Mouse (Mus musculus): ENCODE results near the gene Stxbp3.

Gene Stxbp3

GRCm38 (mm10) chr3:108797723-108798122 is 42.6 kb downstream of the Stxbp3 start:
- peak; percentile 9 to 18 for DNase-seq (ENCODE audit: low read depth in 1 of 2, low spot score in 2 of 2)

DNA sequence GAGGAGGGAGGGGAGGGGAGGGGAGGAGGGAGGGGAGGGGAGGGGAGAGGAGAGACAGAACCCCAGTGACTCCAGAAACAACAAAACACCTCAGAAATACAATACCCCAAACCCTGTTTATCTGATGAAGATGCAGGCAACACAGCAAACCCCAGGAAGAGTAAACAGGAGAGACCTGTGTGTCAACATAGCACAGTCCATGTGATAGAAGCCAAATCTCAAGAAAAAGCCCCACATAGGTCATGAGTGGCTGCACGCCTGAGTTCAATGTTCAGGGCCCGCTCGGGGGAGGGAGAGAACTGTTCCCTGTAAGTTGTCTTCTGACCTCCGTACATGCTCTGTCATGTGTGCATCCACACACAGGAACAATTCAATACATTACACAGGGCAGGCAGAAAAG is 43.9 kb downstream of the Stxbp3 start:
- no peak for DNase-seq (ENCODE audit: low read depth in 1 of 2, low spot score in 2 of 2)

DNA sequence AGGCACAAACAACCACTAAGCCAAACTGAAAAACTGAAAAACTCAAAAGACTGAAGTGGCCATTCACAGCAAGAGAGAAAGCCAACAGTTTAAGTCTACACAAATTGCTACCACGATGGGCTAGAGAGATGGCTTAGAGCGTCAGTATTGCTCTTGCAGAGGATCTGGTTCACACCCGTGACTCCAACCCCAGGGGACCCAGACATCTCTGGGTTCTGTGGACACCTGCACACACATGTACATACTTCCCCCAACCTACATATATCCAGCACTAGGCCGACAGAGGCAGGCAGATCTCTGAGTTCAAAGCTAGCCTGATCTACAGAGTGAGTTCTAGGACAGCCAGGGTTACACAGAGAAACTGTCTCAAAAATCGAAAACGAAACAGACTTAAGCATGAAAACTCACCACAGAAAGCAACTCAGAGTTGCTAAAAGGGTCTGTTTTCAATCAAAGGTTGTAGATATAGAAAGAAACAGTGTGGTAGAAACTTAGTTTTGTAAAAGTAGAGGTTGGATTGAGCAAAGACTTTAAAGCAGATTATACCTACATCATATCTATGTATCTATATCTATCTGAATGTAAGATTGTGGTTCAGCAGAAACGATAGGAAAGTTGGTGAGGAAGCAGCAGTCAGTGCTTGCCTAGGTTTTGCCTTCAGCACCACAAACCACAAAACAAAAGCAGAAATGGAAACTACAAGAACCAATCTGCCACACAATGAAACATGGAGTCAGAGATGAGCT is 44.6 kb downstream of the Stxbp3 start:
- no peak for DNase-seq (ENCODE audit: low read depth in 1 of 2, low spot score in 2 of 2)

DNA sequence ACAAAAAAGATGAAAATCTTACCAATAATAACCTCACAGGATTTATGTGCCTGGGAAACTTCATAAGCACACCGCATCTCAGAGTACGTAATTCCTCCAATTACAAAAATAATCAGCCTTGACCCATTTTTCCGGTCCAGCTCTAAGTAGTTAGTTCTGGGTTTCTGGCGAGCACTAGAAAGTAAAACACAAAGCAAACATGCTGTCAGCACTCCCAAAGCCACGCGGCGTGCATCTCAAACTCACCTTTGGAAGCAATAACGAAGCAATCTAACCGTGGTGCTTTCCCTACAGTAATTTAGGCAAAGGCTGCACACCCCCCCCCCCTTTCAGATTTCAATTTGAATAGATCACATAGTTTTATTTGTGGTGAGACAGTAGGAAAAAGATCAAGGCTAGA is 45.5 kb downstream of the Stxbp3 start:
- no peak for DNase-seq (ENCODE audit: low read depth in 1 of 2, low spot score in 2 of 2)

DNA sequence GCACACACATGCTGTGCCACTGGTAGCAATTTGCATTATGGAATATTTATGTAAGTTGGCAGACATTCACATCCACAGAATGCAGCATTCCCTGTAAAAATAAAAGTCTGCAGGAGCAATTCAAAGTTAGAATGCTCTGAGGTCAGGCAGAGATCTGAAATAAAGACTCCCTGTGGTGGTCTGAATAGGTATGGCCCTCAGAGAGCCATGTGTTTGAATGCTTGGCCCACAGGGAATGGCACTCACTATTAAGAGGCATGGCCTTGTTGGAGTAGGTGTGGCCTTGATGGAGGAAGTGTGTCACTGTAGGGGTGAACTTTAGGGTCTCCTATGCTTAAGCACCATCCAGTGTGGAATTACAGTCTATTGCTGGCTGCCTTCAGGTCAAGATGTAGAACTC is 47.9 kb downstream of the Stxbp3 start:
- DNase-seq (ENCODE audit: low read depth in 1 of 2, low spot score in 2 of 2): no peak

- DNase-seq (ENCODE audit: low read depth in 1 of 2, low spot score in 2 of 2): no peak
These were observed 49.1 kb downstream of the Stxbp3 start for GRCm38 (mm10) chr3:108791054-108791706.

- no peak for DNase-seq (ENCODE audit: low read depth in 1 of 2, low spot score in 2 of 2)
These were observed 49.8 kb downstream of the Stxbp3 start for GRCm38 (mm10) chr3:108790499-108790898.

DNA sequence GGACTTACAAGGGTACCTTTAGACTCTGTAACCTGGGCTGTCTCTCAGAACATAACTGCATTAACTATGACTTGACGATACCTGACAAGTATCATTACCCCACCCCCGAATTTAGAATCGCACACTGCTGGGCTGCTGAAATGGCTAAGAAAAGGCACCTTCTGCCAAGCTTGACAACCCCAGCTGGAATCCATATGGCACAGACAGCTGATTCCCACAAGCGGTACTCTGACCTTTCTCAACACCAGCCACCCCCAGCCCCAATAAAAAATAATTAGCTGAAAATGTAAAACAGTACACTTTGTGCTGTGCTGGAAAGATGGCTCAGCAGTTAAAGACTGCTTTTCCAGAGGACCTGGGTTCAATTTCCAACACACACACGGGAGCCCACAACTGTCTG is 51.0 kb downstream of the Stxbp3 start:
- no peak for DNase-seq (ENCODE audit: low read depth in 1 of 2, low spot score in 2 of 2)

DNA sequence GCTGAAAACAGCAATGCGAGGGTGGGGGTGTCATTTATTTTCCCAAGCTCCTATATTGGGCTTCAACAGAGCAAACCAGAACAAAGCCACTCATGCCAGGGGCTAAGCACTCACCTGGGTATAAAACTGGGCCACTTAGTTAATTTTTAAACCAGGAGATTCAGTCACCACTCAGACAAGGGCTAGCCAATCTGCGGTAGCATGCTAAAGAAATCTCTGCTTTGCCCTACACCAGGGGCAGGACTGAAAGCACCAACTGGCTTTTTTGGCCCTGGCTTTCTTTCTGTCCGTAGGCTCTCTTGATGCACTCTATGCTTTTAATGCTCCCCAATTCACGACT is 51.9 kb downstream of the Stxbp3 start:
- DNase-seq (ENCODE audit: low read depth in 1 of 2, low spot score in 2 of 2): no peak

- no peak for DNase-seq (ENCODE audit: low read depth in 1 of 2, low spot score in 2 of 2)
These were observed 52.4 kb downstream of the Stxbp3 start for GRCm38 (mm10) chr3:108787754-108788454.

DNA sequence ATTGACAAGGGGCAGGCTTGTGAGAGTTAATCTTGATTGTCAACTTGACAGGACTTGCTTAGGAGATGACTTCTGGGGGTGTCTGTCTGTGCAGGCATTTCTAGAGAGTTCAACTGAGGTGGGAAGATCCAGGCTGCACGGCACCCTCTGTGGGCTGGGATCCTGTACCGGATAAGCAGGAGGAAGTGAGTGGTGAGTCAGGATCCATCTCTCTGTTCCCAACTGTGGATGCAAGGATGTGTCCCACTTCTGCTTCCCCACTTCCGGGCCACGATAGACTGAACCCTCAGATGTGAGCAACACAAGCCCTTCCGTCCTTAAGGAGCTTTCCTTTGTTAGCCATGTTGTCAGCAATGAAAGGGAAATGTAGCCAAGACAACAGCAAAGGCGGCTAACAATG is 53.8 kb downstream of the Stxbp3 start:
- no peak for DNase-seq (ENCODE audit: low read depth in 1 of 2, low spot score in 2 of 2)

- no peak for DNase-seq (ENCODE audit: low read depth in 1 of 2, low spot score in 2 of 2)
These were observed 57.9 kb downstream of the Stxbp3 start for GRCm38 (mm10) chr3:108782364-108782895.

GRCm38 (mm10) chr3:108781884-108782270 is 58.4 kb downstream of the Stxbp3 start:
- no peak for DNase-seq (ENCODE audit: low read depth in 1 of 2, low spot score in 2 of 2)

DNA sequence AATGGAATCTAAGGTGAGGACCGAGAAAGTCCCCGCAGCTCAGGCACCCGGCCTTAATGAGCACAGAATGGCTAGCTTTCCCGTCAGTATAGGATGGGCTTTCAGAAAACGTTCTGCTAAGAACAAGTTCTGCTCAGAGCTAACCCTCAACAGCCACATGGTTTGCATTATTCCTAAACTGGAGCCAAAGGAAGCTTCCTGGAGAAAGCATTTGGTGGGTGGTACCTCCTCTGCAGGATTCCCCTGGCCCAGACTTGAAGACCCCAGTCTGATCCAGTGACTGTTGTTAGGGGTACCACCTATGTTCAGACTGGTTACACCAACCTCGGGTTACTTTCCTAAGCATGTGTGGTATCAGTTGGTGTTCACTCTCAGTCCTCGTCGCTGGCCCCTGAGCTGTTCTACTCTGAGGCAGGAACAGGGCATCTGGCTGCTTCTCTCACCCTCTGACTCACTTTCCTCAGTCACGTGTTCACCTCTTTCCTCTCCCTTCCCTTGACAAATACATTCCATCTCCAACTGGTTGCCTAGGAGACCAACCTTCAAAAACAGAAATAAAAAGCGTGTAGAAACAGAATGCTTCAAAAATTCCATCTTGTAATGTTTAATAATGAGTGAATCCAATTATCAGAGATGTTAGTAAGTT is 59.0 kb downstream of the Stxbp3 start:
- no peak for DNase-seq (ENCODE audit: low read depth in 1 of 2, low spot score in 2 of 2)

- no peak for DNase-seq (ENCODE audit: low read depth in 1 of 2, low spot score in 2 of 2)
These were observed 61.4 kb downstream of the Stxbp3 start for GRCm38 (mm10) chr3:108778761-108779540.

DNA sequence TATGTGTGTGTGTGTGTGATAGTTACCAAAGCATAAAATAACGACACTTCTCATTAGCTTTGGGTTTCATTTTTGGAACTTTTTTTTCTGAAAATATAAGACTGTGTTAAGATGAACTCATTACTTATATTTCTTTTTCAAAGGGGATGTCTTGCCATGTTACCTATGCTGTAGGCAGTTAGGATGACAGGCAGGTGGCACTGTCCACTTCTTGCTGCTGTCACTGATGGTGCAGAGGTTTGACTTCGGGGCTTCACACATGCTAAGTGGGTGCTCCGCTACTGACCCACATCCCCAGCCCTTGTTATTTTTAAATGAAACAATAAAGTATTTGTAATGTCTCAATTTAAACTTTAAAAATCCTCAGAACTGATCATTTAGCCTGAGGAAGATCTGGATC is 67.5 kb downstream of the Stxbp3 start:
- no peak for DNase-seq (ENCODE audit: low read depth in 1 of 2, low spot score in 2 of 2)

DNA sequence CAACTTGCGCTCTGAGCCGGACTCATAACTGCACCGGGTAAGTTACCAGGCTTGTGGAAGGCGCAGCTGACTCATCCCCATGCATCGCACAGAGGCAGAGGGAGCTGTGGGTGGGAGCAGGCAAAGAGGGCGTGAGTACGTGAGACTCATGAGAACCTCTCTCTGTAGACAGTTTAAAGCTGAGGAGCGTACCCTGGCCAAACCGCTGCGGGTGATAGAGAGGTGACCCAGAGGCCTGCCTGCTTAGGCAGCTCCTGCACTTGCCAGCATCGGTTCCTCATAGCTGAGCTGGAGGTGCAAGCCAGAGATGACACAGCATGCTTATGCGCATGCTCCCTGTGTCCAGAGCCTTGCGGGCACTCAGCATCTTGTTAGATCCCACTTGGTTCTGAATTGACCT is 68.1 kb downstream of the Stxbp3 start:
- DNase-seq (ENCODE audit: low read depth in 1 of 2, low spot score in 2 of 2): no peak

GRCm38 (mm10) chr3:108770725-108771368 is 69.5 kb downstream of the Stxbp3 start:
- DNase-seq (ENCODE audit: low read depth in 1 of 2, low spot score in 2 of 2): peak in 1 of 2 experiments; percentile 26

DNA sequence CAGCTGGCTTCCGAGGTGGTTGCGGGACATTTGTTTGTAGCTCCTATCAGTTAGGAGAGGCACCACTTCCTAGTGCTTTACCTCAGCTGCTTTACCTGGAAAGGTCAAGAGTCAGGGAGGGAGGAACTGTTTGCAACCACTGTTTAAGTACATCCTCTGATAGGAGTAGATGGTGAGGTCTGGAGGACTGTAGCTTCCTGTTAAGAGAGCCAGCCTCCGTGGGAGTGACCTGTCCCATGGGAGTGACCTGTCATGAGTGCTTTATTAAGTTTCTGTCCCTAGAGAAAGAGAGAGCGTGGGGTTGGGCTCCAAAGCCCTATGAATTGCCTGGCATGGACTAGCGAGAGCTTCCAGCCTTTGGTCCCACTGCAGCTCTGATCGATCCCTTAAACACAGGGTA is 70.8 kb downstream of the Stxbp3 start:
- no peak for DNase-seq (ENCODE audit: low read depth in 1 of 2, low spot score in 2 of 2)

GRCm38 (mm10) chr3:108767416-108767815 is 72.9 kb downstream of the Stxbp3 start:
- no peak for DNase-seq (ENCODE audit: low read depth in 1 of 2, low spot score in 2 of 2)
